Mouse (Mus musculus): ENCODE measurements around the gene Slc16a7.

GRCm38 (mm10) chr10:125175013-125175650 is 214.1 kb downstream of the Slc16a7 start:
- TF ChIP-seq CTCF (IDR thresholded peaks at IDR 0.05; ENCODE audit: borderline replicate concordance, control insufficient read depth, extremely low read depth, insufficient read depth, low read length, poor library complexity) = no peak
- no peak for TF ChIP-seq POLR2A (IDR thresholded peaks at IDR 0.05; ENCODE audit: control insufficient read depth, extremely low read depth, insufficient read depth, low read length, poor library complexity)

Measured in thymus, adult 2 months (tissue).